Mouse (Mus musculus): ENCODE data around the gene Rac3.

GRCm38 (mm10) chr11:120726243-120727168, 5.2 kb downstream of the Rac3 start:
- TF ChIP-seq CTCF (IDR thresholded peaks at IDR 0.05; ENCODE audit: borderline replicate concordance, insufficient read depth, low read length) (no peak), POLR2A (IDR thresholded peaks at IDR 0.05; ENCODE audit: low read depth, low read length) (no peak)
